Mouse (Mus musculus) liver, postnatal 0 days (tissue): Measurements from ENCODE around the gene Ly6g6f. TPM values are rescaled to one million over a fixed set of nuclear protein-coding genes. Genes with fewer than 3 reads are reported as not detected.
A peak's percentile ranks its signal among the peaks of the same experiment; 100 is the strongest.

Source experiments
- ATAC-seq: fragments of 200-750 bp; cut with Nextera tagmentation; 2 replicates; pipeline ENCODE4 v1.8.0; 2017; ENCODE audit warnings: mild to moderate bottlenecking, moderate library complexity
- DNase-seq: peaks from one replicate; pipeline ENCODE4 v3.0.0-alpha.2; 2016
- H3K27ac ChIP-seq: fragments of 300-500 bp; sonication (generic); 2 replicates; pipeline ENCODE4 v1.5.1; 2014; ENCODE audit warnings: antibody characterized with exemption, moderate library complexity, mild to moderate bottlenecking, low read depth
- H3K27me3 ChIP-seq: fragments of 300-500 bp; sonication (generic); 2 replicates; pipeline ENCODE4 v1.6.1; 2014; ENCODE audit warnings: low read length, control low read depth, mixed read lengths; ENCODE audit not compliant: insufficient read depth
- H3K36me3 ChIP-seq: fragments of 300-500 bp; sonication (generic); replicated peaks from 2 replicates; pipeline ENCODE4 v1.6.1; 2014; ENCODE audit warnings: mild to moderate bottlenecking, control low read depth, low read length, moderate library complexity, mixed read lengths; ENCODE audit not compliant: insufficient read depth
- H3K4me1 ChIP-seq: fragments of 300-500 bp; sonication (generic); 2 replicates; pipeline ENCODE4 v1.6.1; 2014; ENCODE audit warnings: antibody characterized with exemption, mild to moderate bottlenecking, control low read depth; ENCODE audit not compliant: insufficient read depth
- H3K4me2 ChIP-seq: fragments of 300-500 bp; sonication (generic); 2 replicates; pipeline ENCODE4 v1.6.1; 2014; ENCODE audit warnings: low read depth, mild to moderate bottlenecking, low read length, moderate library complexity, mixed read lengths
- H3K4me3 ChIP-seq: fragments of 300-500 bp; sonication (generic); 2 replicates; pipeline ENCODE4 v1.5.1; 2014; ENCODE audit warnings: low read depth, low read length
- H3K9ac ChIP-seq: fragments of 300-500 bp; sonication (generic); replicated peaks from 2 replicates; pipeline ENCODE4 v1.6.1; 2014; ENCODE audit warnings: mild to moderate bottlenecking, moderate library complexity
- H3K9me3 ChIP-seq: fragments of 300-500 bp; sonication (generic); 2 replicates; pipeline ENCODE4 v1.6.1; 2016; ENCODE audit warnings: mild to moderate bottlenecking, control low read depth, low read length, mixed read lengths
- CTCF ChIP-seq: sonication (generic); IDR thresholded peaks from 2 replicates; pipeline ENCODE4 v1.5.1; 2016; ENCODE audit warnings: antibody characterized with exemption, low read depth
- EP300 ChIP-seq: IDR thresholded peaks from 2 replicates; pipeline ENCODE4 v1.6.1; 2016; ENCODE audit warnings: antibody characterized with exemption, low read depth, mild to moderate bottlenecking
- WGBS: fragments of 180-500 bp; shearing (Covaris S2); extraction: QIAGEN DNeasy Blood & Tissue Kit; methylation state at CpG from one replicate; pipeline ENCODE4 v1.1.7; 2014; ENCODE audit not compliant: insufficient replicate concordance; 5-methylcytosine and 5-hydroxymethylcytosine counted together
- polyA plus RNA-seq: library from polyadenylated mRNA; unstranded; fragments of >200 nt; fragmentation: Nextera tagmentation; extraction: Ambion mirVana; gene quantifications from 2 replicates; pipeline ENCODE4 v1.2.1, GENCODE M21; 2015

Ly6g6f gene
- polyA plus RNA-seq, 1 experiment from 2014 or later = 5.3 TPM

GRCm38 (mm10) chr17:35092403-35093198 lies 7.2 kb upstream of the Ly6g6f start:
- Histone ChIP-seq H3K27me3 (no peaks in the 10 kb centered on the region), H3K27ac (no peak overlapping the region), H3K9me3 (no peaks in the 10 kb centered on the region), H3K9ac (no peak overlapping the region), H3K4me3 (no peak overlapping the region), H3K36me3 (peaks cover 47% of the 10 kb centered on the region), H3K4me1 (peaks cover 10% of the 10 kb centered on the region), H3K4me2 (no peak overlapping the region)
- ATAC-seq (no peak), DNase-seq (no peak)
- no peak for TF ChIP-seq EP300
- TF ChIP-seq CTCF = no peak
- WGBS = 84% methylated on average over 14 of the region's 14 CpGs

- Histone ChIP-seq H3K9ac (peak overlapping the region; percentile 90), H3K4me2 (peak overlapping the region; percentile 87), H3K27ac (peak overlapping the region; percentile 96), H3K9me3 (no peaks in the 10 kb centered on the region), H3K4me3 (peak overlapping the region; percentile 73), H3K4me1 (peaks cover 13% of the 10 kb centered on the region), H3K27me3 (no peaks in the 10 kb centered on the region), H3K36me3 (peaks cover 30% of the 10 kb centered on the region)
- ATAC-seq (peak; percentile 41), DNase-seq (peak; percentile 51)
- TF ChIP-seq EP300 (peak; percentile 88), CTCF (no peak)
- WGBS = 56% methylated on average over 8 of the region's 8 CpGs
These were observed 4.9 kb upstream of the Ly6g6f start for GRCm38 (mm10) chr17:35090166-35090932.

GRCm38 (mm10) chr17:35088825-35089644 lies 3.6 kb upstream of the Ly6g6f start, which contains the start of gene Abhd16a:
TSS of gene Abhd16a (plus strand) at chr17:35089263.
- 2% methylated on average over 66 of the region's 67 CpGs for WGBS

GRCm38 (mm10) chr17:35088151-35088550 lies 2.7 kb upstream of the Ly6g6f start:
- H3K9me3 ChIP-seq = no peaks in the 10 kb centered on the region
- no peak for DNase-seq
- peaks cover 20% of the 10 kb centered on the region for H3K36me3 ChIP-seq
- H3K4me1 ChIP-seq = peaks cover 13% of the 10 kb centered on the region
- WGBS = 47% methylated on average over 2 of the region's 2 CpGs
- H3K27me3 ChIP-seq = no peaks in the 10 kb centered on the region
- ATAC-seq = no peak
- no peak for TF ChIP-seq EP300
- TF ChIP-seq CTCF = peak; percentile 41; the same call in 1 of the 2 replicates
- no peak overlapping the region for H3K9ac ChIP-seq
- H3K4me3 ChIP-seq = no peak overlapping the region
- no peak overlapping the region for H3K4me2 ChIP-seq
- no peak overlapping the region for H3K27ac ChIP-seq

More at GRCm38 (mm10) chr17:35088825-35089644, 3.6 kb upstream of the Ly6g6f start, which contains the start of gene Abhd16a:
- Histone ChIP-seq H3K27ac (peak within 1 kb of the TSS; percentile 96), H3K9me3 (no peaks in the 10 kb centered on the region), H3K4me1 (peaks cover 13% of the 10 kb centered on the region), H3K4me3 (peak within 1 kb of the TSS; percentile 73), H3K27me3 (no peaks in the 10 kb centered on the region), H3K4me2 (peak within 1 kb of the TSS; percentile 87), H3K36me3 (peaks cover 23% of the 10 kb centered on the region), H3K9ac (peak within 1 kb of the TSS; percentile 90)
- peak; percentile 99 for ATAC-seq
- TF ChIP-seq CTCF (peak; percentile 27; the same call in 1 of the 2 replicates), EP300 (no peak; the same call in 1 of the 2 replicates)
- peak; percentile 95 for DNase-seq

- no peak overlapping the region for H3K9ac ChIP-seq
- no peak overlapping the region for H3K27ac ChIP-seq
- ATAC-seq (no peak), DNase-seq (no peak)
- H3K4me1 ChIP-seq = peaks cover 16% of the 10 kb centered on the region
- H3K9me3 ChIP-seq = no peaks in the 10 kb centered on the region
- H3K4me3 ChIP-seq = no peak overlapping the region
- no peak for TF ChIP-seq EP300
- TF ChIP-seq CTCF = no peak
- H3K4me2 ChIP-seq = no peak overlapping the region
- WGBS = 47% methylated on average over 3 of the region's 3 CpGs
- H3K27me3 ChIP-seq = no peaks in the 10 kb centered on the region
- H3K36me3 ChIP-seq = no peaks in the 10 kb centered on the region
These were observed 1.4 kb downstream of the Ly6g6f start for GRCm38 (mm10) chr17:35083929-35084497.
